Mouse (Mus musculus) layer of hippocampus, adult 9-11 months (tissue): ENCODE measurements around the gene Dlg1.

ENCODE experiments used
- DNase-seq: peaks from one replicate; pipeline ENCODE4 v3.0.0; 2022

Gene Dlg1

GRCm38 (mm10) chr16:31740271-31740670 lies 77.0 kb downstream of the Dlg1 start:
- DNase-seq = no peak

GRCm38 (mm10) chr16:31740704-31741103 lies 77.5 kb downstream of the Dlg1 start:
- no peak for DNase-seq

GRCm38 (mm10) chr16:31750526-31750925 lies 87.3 kb downstream of the Dlg1 start:
- DNase-seq = no peak

DNA sequence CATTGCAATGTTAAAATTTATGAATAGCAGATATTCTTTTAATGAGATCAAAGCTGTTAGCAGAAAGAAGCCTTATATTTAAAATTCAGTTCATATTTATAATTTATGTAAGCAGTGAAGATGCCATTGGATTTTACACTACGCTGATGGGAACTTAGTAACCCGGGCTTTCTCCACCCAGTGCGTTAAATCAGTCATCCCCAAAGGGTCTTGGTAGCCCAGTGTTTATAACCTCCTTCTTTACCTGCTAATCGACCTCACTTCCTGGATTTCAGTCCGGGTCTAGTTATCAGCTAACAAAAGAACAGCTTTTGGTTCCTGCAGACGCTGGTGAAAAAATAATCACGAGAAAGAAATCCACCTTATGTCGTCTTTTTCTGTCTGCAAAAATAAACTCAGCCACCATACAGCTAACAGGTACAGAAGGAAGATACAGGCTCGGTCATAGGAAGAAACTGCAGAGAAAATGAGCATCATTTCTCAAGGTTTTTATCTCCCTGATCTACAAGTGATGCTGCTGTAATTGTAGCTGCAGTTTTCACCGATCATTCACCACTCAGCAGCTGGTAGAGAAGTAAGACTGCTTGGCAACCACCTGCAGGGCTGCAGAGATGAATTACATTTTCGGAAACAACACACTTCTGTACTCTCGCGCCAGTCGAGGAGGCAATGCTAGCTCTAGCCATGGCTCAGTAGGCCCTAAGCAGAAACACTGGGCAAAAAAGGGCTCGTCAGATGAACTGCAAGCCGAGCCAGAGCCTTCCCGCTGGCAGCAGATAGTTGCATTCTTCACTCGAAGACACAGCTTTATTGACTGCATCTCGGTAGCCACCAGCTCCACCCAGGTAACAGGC lies 91.2 kb downstream of the Dlg1 start:
- peak; percentile 47 for DNase-seq

DNA sequence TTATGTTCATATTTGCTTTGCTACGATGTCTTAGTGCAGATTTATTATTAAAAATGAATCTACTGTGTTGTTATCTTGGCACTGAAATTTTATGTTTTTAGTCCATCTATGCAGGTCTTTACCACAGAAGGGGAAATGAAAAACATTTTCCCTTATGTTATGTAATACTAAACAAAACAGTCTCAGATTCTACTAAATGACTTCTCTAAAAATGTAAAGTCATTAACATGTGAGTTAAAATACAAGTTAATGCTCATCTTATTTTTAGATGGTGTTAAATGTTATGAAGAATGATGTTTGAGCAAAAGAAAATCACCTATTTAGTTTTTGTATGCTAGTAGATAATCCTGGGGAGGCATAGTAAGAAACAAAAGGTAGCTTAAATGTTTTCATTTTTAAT lies 91.8 kb downstream of the Dlg1 start:
- no peak for DNase-seq

DNA sequence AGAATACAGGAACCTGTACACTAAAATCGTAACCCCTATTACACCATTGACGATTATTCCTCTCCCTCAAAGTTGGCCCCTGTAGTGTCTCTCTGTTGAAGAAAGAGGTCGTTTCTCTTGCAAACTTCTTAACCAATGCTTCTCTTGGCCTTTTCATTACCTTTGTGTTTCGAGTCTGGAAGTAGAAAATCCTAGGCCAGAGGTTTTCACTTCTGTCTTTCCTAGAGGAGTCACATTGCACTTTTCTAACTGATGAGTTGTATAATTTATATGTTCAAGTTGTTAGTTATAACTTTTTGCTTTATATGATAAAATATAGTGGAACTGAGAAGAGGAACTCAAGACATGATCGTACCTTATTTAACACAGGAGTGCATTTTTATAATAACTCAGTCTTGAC lies 93.2 kb downstream of the Dlg1 start:
- DNase-seq = no peak

DNA sequence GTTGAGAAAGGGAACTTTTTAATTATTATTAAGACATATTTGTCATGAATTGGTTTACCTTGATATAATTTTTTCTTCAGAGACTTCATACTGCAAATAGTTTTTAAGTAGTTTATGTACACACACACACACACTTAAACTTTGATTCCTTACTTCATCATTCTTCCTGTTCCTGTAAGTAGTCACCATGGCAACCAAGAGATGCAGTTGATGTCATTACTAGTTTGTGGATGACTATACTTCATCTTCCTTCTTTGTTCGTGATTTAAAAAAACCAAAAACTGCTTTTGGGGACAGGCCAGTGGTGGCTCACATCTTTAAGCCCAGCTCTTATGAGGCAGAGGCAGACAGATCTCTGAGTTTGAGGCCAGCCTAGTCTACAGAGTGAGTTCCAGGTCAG lies 94.4 kb downstream of the Dlg1 start:
- DNase-seq = no peak

- no peak for DNase-seq
Observed at GRCm38 (mm10) chr16:31759416-31759815, 96.2 kb downstream of the Dlg1 start.

GRCm38 (mm10) chr16:31766298-31766697 lies 103.1 kb downstream of the Dlg1 start:
- DNase-seq = no peak

- DNase-seq = peak; percentile 51
Observed at GRCm38 (mm10) chr16:31766715-31767114, 103.5 kb downstream of the Dlg1 start.

GRCm38 (mm10) chr16:31775924-31776323 lies 112.7 kb downstream of the Dlg1 start:
- no peak for DNase-seq

GRCm38 (mm10) chr16:31781015-31781414 lies 117.8 kb downstream of the Dlg1 start:
- no peak for DNase-seq

DNA sequence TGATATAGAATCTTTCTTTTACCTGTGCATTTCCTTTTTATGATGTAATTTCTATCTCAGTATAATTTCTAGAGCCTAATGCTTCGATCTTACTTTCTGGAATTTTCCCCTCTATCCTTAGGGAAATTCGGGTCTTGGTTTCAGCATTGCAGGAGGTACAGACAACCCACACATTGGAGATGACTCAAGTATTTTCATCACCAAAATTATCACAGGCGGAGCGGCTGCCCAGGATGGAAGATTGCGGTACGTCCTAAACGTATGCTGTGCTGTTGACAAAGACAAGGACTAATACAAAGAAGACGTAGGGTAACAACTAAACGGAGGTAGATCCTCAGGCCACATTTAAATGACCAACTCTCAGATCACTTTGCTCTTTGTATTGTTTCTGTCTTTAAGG lies 126.8 kb downstream of the Dlg1 start:
- DNase-seq = no peak

DNA sequence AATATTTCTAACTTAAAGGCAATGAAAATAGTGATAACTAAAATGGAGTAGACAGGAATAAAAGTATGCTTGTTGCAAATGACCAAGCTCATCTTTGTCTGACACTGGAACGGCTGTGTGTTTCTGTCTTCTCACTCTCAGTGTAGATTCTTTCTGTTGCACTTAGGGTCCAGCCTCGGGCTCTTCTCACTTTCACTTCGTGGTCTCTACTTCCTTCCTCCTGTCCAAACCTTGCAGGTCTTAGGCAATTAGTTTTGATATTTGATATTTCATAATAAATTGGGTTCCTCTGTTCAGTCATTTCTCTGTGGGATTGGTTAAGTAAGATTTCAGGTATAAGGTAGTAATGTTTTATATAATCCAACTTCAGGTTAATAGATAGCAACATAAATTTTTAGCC lies 140.4 kb downstream of the Dlg1 start:
- no peak for DNase-seq

DNA sequence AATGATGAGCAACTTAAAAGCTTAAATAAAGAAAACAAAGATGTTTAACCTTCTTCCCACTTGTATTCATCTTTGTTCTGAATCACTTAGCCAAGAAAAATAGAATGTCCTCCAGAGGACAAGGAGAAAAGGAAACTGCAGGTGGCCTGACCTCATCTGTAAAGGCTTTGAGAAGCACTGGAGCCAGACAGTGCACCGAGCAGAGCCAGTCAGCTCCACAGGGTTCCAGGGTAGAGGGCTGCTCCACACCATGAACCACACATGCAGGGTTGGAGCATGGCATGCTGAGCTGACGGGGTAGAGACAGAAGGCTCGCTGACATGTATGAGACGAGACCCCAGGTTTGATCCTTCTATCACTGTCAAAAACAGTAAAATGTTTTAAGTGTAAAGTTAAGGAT lies 162.8 kb downstream of the Dlg1 start:
- DNase-seq = no peak

DNA sequence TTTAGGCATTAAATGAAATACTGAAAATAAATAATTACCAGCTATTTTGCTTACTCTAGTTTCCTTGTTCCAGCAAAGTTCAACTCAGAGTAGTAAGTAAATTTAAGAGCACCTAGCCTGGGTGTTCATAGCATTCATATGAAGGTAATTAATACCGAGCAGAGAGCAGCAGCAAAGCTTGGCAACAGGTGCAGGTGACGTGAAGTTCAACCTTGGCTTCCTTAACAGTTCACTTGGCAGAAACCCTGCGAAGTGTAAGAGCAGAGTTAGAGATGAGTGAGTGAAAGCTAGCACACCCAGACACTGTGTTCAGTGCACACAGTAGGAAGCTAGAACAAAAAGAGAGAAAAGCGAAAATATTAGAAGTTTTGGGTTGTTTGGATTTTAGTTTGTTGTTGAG lies 167.5 kb downstream of the Dlg1 start:
- DNase-seq = no peak

DNA sequence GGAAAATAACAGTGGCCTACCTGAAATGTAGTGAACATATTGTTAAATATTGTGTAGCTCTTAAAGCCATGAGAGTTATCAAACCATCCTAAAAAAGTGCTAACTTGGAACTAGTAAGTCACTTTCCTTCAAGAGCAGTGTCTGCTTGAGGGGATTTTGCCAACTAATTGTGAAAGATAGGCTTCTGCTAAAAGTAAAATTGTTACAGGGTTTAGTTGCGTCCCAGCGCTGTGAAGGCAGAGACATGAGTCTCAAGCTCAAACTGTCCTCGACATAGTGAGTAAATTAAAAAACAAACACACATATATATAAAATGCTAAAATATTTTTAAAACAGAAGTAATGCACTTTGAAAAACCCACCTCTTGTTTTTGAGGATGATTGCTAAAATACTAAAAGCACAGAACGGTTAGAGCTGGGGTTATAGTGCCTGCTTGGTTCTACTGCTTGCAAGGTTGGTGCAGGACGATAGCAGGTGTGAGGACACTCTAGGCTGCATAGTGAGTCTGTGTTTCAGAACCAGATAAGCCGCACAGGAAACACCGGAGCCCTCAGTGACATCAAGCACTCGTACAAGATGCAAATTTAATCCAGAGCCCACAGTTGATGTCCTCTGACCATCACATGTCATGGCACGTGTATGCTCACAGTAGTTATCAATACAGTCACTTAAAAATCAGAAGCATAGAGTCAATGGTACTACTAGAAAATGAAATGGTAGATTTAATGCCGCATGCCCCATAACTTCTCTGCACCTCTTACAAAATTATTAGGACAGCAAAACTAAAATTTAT lies 169.6 kb downstream of the Dlg1 start:
- no peak for DNase-seq

DNA sequence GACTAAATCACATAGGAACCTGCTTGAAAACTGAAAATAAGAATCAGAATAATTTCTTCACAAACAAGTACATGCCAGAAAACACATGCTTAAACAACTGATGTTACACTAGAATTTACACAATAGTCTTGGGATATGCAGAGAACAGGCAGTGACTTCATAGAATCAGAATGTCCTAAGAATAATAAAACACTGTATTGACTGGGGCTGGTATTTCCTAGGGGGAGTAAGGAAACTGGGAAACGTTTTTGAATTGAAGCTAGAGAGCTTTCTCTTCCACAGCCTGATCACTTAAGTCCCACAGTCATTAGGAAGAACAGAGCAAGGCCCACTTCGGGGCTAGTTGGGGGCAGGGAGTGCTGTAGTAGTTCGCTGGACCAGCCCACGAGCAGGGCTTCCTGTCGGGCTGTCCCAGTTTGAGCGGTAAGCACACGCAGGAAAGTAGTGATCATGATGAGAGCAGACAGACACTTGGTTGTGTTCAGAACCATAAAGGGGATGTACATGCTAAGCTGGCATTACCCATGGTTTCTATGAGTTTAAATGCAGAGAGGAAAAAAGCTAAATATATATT lies 170.9 kb downstream of the Dlg1 start:
- DNase-seq = peak; percentile 19

DNA sequence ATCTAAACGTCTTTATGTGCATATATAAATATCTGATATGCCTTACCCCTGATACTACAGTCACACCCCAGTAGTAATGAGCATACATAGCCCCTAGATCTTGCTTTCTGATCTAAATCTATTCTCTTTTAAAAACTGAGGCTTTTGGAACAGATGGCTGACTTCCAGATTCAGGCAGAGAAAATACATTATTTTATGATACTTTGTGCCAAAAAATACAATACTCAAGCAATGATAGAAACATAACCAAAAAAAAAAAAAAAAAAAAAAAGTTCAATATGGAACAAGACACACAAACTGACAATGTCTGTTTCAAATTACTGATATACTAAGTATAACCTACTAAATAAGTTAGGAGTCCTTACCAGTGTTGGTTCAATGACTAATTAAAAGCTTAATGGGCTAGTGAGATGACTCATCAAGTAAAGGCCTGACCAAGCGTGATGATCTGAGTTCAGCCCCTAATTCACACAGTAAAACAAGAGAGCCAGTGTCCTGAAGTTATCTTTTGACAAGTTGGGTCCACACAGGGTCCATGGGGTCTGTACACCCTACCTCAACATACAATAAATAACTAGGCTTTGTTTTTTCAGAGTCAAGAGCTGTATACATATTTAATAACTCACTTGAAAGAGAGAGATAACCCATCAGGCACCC lies 171.5 kb downstream of the Dlg1 start:
- DNase-seq = no peak

DNA sequence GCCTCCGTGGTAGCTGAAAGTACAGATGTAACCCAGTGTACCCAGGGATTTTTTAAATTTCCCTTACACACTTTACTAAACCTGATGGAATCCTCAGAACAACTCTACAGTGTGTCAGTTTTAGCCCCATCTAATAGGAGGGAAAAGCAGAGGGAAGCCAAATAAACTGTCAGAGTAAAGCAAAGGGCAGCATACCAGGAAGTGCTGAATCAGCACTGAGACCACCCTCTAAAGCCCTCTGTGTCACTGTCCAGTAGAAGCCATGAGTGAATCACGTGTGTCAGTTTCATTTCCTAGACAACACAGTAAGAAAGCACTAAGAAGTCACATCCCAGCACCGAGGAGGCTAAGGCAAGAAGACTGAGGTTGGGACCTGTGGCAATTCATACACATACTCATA lies 174.1 kb downstream of the Dlg1 start:
- DNase-seq = peak; percentile 16

DNA sequence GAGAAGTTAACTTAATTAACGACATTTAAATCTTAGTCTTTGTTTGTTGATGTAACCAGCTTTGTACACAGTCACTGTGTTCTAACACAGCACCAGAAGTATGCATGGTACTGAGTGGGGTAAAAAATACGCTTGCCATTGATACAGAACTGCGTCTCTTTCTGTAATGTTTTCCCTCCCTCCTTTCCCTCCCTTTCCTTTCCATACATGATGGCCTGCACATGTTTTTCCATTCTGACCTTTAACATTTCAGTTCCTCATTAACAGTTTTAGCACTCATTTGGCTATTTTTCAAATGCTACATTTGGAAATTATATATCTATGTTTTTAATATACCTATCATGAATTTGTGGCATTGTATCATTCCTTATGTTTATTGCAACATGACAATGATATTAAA lies 181.0 kb downstream of the Dlg1 start:
- DNase-seq = no peak

- DNase-seq = no peak
Observed at GRCm38 (mm10) chr16:31846763-31847162, 183.5 kb downstream of the Dlg1 start.

- DNase-seq = no peak
Observed at GRCm38 (mm10) chr16:31863920-31864319, 200.7 kb downstream of the Dlg1 start.
